Comparison of ENCODE assay signal across 22 mouse cellular contexts in genomic region chr7:57050906-57051635, GRCm38 (mm10).
A peak's percentile ranks its signal among the peaks of the same experiment; 100 is the strongest.
DNase-seq lines count a peak whose midpoint lies in the region; ATAC-seq lines count a peak whose summit lies in the region.
"Had no signal": no experiment of that assay in that cellular context is flagged by ENCODE, and none has a peak within 500 bp of the region (broad histone marks: within the 10 kb centered on the region; RNA-seq: fewer than 3 reads in every experiment).

No protein-coding gene starts in this region.

- no peak overlapping the region for H3K4me2 ChIP-seq in forebrain, embryonic 13.5 days
- no peak overlapping the region for H3K4me2 ChIP-seq in forebrain, embryonic 11.5 days (ENCODE audit: low read depth, low read length, severe bottlenecking)
- no peak overlapping the region for H3K4me2 ChIP-seq in neural tube, embryonic 12.5 days (replicated peaks)
- no peak overlapping the region for H3K4me2 ChIP-seq in midbrain, embryonic 14.5 days (ENCODE audit: low read length)
- no peak overlapping the region for H3K4me2 ChIP-seq in kidney, embryonic 14.5 days (replicated peaks; ENCODE audit: low read depth, low read length)
- H3K4me2 ChIP-seq: embryonic facial prominence, embryonic 12.5 days; intestine, embryonic 15.5 days; limb, embryonic 15.5 days; liver, embryonic 15.5 days had no signal

- H3K27ac ChIP-seq in forebrain, embryonic 13.5 days = no peak overlapping the region
- H3K27ac ChIP-seq in forebrain, embryonic 11.5 days (ENCODE audit: low read depth, low read length) = no peak overlapping the region
- no peak overlapping the region for H3K27ac ChIP-seq in neural tube, embryonic 12.5 days
- H3K27ac ChIP-seq in midbrain, embryonic 14.5 days (replicated peaks; ENCODE audit: low read depth, low read length) = peak overlapping the region; percentile 52
- H3K27ac ChIP-seq in kidney, embryonic 14.5 days (ENCODE audit: low read depth, low read length) = no peak overlapping the region
- H3K27ac ChIP-seq: embryonic facial prominence, embryonic 12.5 days; heart, adult 2 months; intestine, embryonic 15.5 days; limb, embryonic 15.5 days; liver, embryonic 15.5 days had no signal

- ATAC-seq in forebrain, embryonic 13.5 days = peak; percentile 75
- ATAC-seq in forebrain, embryonic 11.5 days (replicated peaks; ENCODE audit: low FRiP score) = no peak
- peak; percentile 71 for ATAC-seq in neural tube, embryonic 12.5 days (ENCODE audit: low FRiP score, low read depth)
- peak; percentile 37; the same call in 1 of the 2 replicates for ATAC-seq in midbrain, embryonic 14.5 days (ENCODE audit: low FRiP score, low TSS enrichment)
- no peak for ATAC-seq in kidney, embryonic 14.5 days (ENCODE audit: low FRiP score, low TSS enrichment)
- ATAC-seq: activated CD4-positive, CD25-positive, alpha-beta regulatory T cell, adult 4 months; intestine, embryonic 15.5 days had no signal

- no peaks in the 10 kb centered on the region for H3K36me3 ChIP-seq in forebrain, embryonic 13.5 days (ENCODE audit: poor library complexity, severe bottlenecking)
- H3K36me3 ChIP-seq in forebrain, embryonic 11.5 days (ENCODE audit: control insufficient read depth, insufficient read depth, low read length) = no peaks in the 10 kb centered on the region
- no peaks in the 10 kb centered on the region for H3K36me3 ChIP-seq in neural tube, embryonic 12.5 days
- H3K36me3 ChIP-seq in midbrain, embryonic 14.5 days (ENCODE audit: control insufficient read depth, insufficient read depth, low read length) = no peaks in the 10 kb centered on the region
- no peaks in the 10 kb centered on the region for H3K36me3 ChIP-seq in kidney, embryonic 14.5 days (ENCODE audit: control insufficient read depth, insufficient read depth, low read length)
- H3K36me3 ChIP-seq: embryonic facial prominence, embryonic 12.5 days; G1E; intestine, embryonic 15.5 days; limb, embryonic 15.5 days; liver, embryonic 15.5 days had no signal

- no peaks in the 10 kb centered on the region for H3K4me1 ChIP-seq in forebrain, embryonic 13.5 days
- no peaks in the 10 kb centered on the region for H3K4me1 ChIP-seq in forebrain, embryonic 11.5 days (replicated peaks; ENCODE audit: control insufficient read depth, insufficient read depth, low read length)
- no peaks in the 10 kb centered on the region for H3K4me1 ChIP-seq in neural tube, embryonic 12.5 days
- no peaks in the 10 kb centered on the region for H3K4me1 ChIP-seq in midbrain, embryonic 14.5 days (ENCODE audit: control insufficient read depth, insufficient read depth, low read length)
- no peaks in the 10 kb centered on the region for H3K4me1 ChIP-seq in kidney, embryonic 14.5 days (ENCODE audit: control insufficient read depth, insufficient read depth, low read length)
- H3K4me1 ChIP-seq: embryonic facial prominence, embryonic 12.5 days; intestine, embryonic 15.5 days; limb, embryonic 15.5 days; liver, embryonic 15.5 days had no signal

- no peak overlapping the region for H3K9ac ChIP-seq in forebrain, embryonic 13.5 days
- H3K9ac ChIP-seq in forebrain, embryonic 11.5 days (ENCODE audit: low read length) = no peak overlapping the region
- H3K9ac ChIP-seq in neural tube, embryonic 12.5 days = no peak overlapping the region
- no peak overlapping the region for H3K9ac ChIP-seq in midbrain, embryonic 14.5 days (replicated peaks; ENCODE audit: low read length)
- no peak overlapping the region for H3K9ac ChIP-seq in kidney, embryonic 14.5 days (ENCODE audit: low read depth, low read length)
- H3K9ac ChIP-seq: embryonic facial prominence, embryonic 12.5 days; intestine, embryonic 15.5 days; limb, embryonic 15.5 days; liver, embryonic 15.5 days had no signal

- no peak overlapping the region for H3K4me3 ChIP-seq in forebrain, embryonic 13.5 days
- H3K4me3 ChIP-seq in forebrain, embryonic 11.5 days (ENCODE audit: low read depth, low read length) = no peak overlapping the region
- no peak overlapping the region for H3K4me3 ChIP-seq in neural tube, embryonic 12.5 days
- H3K4me3 ChIP-seq in midbrain, embryonic 14.5 days (replicated peaks; ENCODE audit: low read depth, low read length) = no peak overlapping the region
- H3K4me3 ChIP-seq in kidney, embryonic 14.5 days (ENCODE audit: low read length) = no peak overlapping the region
- H3K4me3 ChIP-seq: embryonic facial prominence, embryonic 12.5 days; erythroblast, embryonic 14.5 days; heart, adult 2 months; intestine, embryonic 15.5 days; limb, embryonic 15.5 days; liver, embryonic 15.5 days had no signal

- 58% methylated on average over 1 of the region's 1 CpGs for WGBS in forebrain, embryonic 13.5 days
- WGBS in forebrain, embryonic 11.5 days = 85% methylated on average over 1 of the region's 1 CpGs
- WGBS in neural tube, embryonic 12.5 days = 82% methylated on average over 1 of the region's 1 CpGs
- 60% methylated on average over 1 of the region's 1 CpGs for WGBS in midbrain, embryonic 14.5 days
- 77% methylated on average over 1 of the region's 1 CpGs for WGBS in kidney, embryonic 14.5 days

- H3K9me3 ChIP-seq in forebrain, embryonic 13.5 days (replicated peaks) = no peaks in the 10 kb centered on the region
- no peaks in the 10 kb centered on the region for H3K9me3 ChIP-seq in forebrain, embryonic 11.5 days (ENCODE audit: control insufficient read depth, low read length)
- no peaks in the 10 kb centered on the region for H3K9me3 ChIP-seq in neural tube, embryonic 12.5 days
- no peaks in the 10 kb centered on the region for H3K9me3 ChIP-seq in midbrain, embryonic 14.5 days (ENCODE audit: control insufficient read depth, low read length)
- H3K9me3 ChIP-seq in kidney, embryonic 14.5 days (ENCODE audit: control insufficient read depth, low read length) = no peaks in the 10 kb centered on the region
- H3K9me3 ChIP-seq: embryonic facial prominence, embryonic 12.5 days; intestine, embryonic 15.5 days; limb, embryonic 15.5 days; liver, embryonic 15.5 days had no signal

- H3K27me3 ChIP-seq in forebrain, embryonic 13.5 days = no peaks in the 10 kb centered on the region
- no peaks in the 10 kb centered on the region for H3K27me3 ChIP-seq in forebrain, embryonic 11.5 days (ENCODE audit: control insufficient read depth, insufficient read depth, low read length)
- H3K27me3 ChIP-seq in neural tube, embryonic 12.5 days (replicated peaks) = no peaks in the 10 kb centered on the region
- H3K27me3 ChIP-seq in midbrain, embryonic 14.5 days (ENCODE audit: control insufficient read depth, insufficient read depth, low read length) = no peaks in the 10 kb centered on the region
- H3K27me3 ChIP-seq in kidney, embryonic 14.5 days (ENCODE audit: control insufficient read depth, insufficient read depth, low read length) = no peaks in the 10 kb centered on the region
- H3K27me3 ChIP-seq: embryonic facial prominence, embryonic 12.5 days; intestine, embryonic 15.5 days; limb, embryonic 15.5 days; liver, embryonic 15.5 days had no signal

- no peak for DNase-seq in forebrain, embryonic 11.5 days (ENCODE audit: low spot score)
- DNase-seq in neural tube, embryonic 10.5 days (ENCODE audit: extremely low spot score, low spot score) = no peak
- peak; percentile 62 for DNase-seq in midbrain, embryonic 14.5 days
- peak; percentile 41 for DNase-seq in telencephalon, adult 2 months (ENCODE audit: low read depth, low spot score)
- DNase-seq in right cerebral cortex, postnatal 10 days (ENCODE audit: low spot score in 2 of 2) = no peak
- DNase-seq: adrenal gland, postnatal 14 days; cerebellum, adult 8-10 months; gastrocnemius, postnatal 25 days; heart, adult 2 months; heart, postnatal 36 days; layer of hippocampus, postnatal 36 days; right cerebral cortex, postnatal 25 days had no signal

Comparison
In these comparisons a context has a peak if more than half of its experiments do, and no peak if none do; other contexts are left out.
1. ATAC-seq: peak in forebrain, embryonic 13.5 days (single experiment), neural tube, embryonic 12.5 days (single experiment) and midbrain, embryonic 14.5 days (single experiment); none in forebrain, embryonic 11.5 days (single experiment) and kidney, embryonic 14.5 days (single experiment).
2. DNase-seq: peak in midbrain, embryonic 14.5 days (single experiment) and telencephalon, adult 2 months (single experiment); none in forebrain, embryonic 11.5 days (single experiment), neural tube, embryonic 10.5 days (single experiment) and right cerebral cortex, postnatal 10 days (0 of 2).